8 mouse cellular contexts compared by ENCODE assay signal in the genomic region with DNA sequence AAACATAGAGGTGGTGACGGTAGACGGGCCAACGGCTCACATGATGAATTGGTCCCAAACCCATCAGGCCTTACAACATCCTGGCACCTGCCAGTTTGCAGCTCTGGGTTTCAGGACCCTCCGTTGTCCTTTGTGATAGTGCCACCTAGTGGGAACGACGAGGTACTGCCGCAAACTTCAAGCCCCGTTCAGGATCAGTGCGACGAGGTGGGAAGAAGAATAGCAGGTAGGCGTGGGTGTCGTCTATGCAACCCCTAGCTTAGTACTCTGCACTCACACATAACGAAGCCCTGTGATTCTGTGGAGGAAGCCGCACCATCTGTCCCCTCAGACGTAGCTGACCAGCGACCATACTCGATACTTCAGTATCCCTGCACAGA. TPM values are rescaled to one million over a fixed set of nuclear protein-coding genes. Genes with fewer than 3 reads are reported as not detected.
DNase-seq lines count a peak whose midpoint lies in the region; ATAC-seq lines count a peak whose summit lies in the region.

No protein-coding gene starts in this region.

- DNase-seq in adipocyte (ENCODE audit: low spot score), result peak; percentile 88
- peak; percentile 94 for DNase-seq in embryo, embryonic 10 days (ENCODE audit: low spot score)
- peak; percentile 76 for DNase-seq in gastrocnemius, postnatal 10 days
- peak; percentile 87 for DNase-seq in hindlimb bud, embryonic 11.5 days (ENCODE audit: extremely low spot score, low read depth, low spot score)
- peak; percentile 67 to 77 for DNase-seq in left cerebral cortex, adult 8-10 months (ENCODE audit: low spot score in 2 of 2)
- peak; percentile 86 for DNase-seq in right cerebral cortex, adult 18-20 months
- peak; percentile 26 for DNase-seq in urinary bladder, postnatal 10 days (ENCODE audit: low spot score)

- peak; percentile 67 for ATAC-seq in megakaryocyte, adult 5-6 weeks (ENCODE audit: poor library complexity, severe bottlenecking)

RNA-seq across cellular contexts. Expression of a gene that starts 0.8 kb away (rescaled TPM):
- total RNA-seq in gastrocnemius, postnatal 10 days (2021), result 10 to 100 TPM; 17.9 to 23.7 TPM
- total RNA-seq in left cerebral cortex, adult 8-10 months (2022), result 10 to 100 TPM; 78.4 to 83.7 (median 83.2) TPM
- total RNA-seq in megakaryocyte, adult 5-6 weeks (2015), result 113 and 119 TPM in 2 replicates
- total RNA-seq in megakaryocyte, adult 5-6 weeks (2017), result 133 and 138 TPM in 2 replicates

RNA-seq across cellular contexts. Expression of a gene that starts 8.1 kb away (rescaled TPM):
- total RNA-seq in gastrocnemius, postnatal 10 days (2021), result under 1 TPM; 0.16 to 0.23 TPM
- 10 to 100 TPM; 28.9 to 31.9 (median 30.8) TPM for total RNA-seq in left cerebral cortex, adult 8-10 months (2022)
- 0.21 and 0.91 TPM in 2 replicates for total RNA-seq in megakaryocyte, adult 5-6 weeks (2015)
- 0.49 and 0.51 TPM in 2 replicates for total RNA-seq in megakaryocyte, adult 5-6 weeks (2017)

RNA-seq across cellular contexts. Expression of a gene that starts 57.8 kb away (rescaled TPM):
- 1 to 10 TPM; 6.3 to 8.3 TPM for total RNA-seq in gastrocnemius, postnatal 10 days (2021)
- 100 to 1,000 TPM; 136 to 145 (median 140) TPM for total RNA-seq in left cerebral cortex, adult 8-10 months (2022)
- total RNA-seq in megakaryocyte, adult 5-6 weeks (2015), result 34.9 and 36.0 TPM in 2 replicates
- total RNA-seq in megakaryocyte, adult 5-6 weeks (2017), result 38.5 and 42.2 TPM in 2 replicates

RNA-seq across cellular contexts. Expression of a gene that starts 58.6 kb away (rescaled TPM):
- total RNA-seq in gastrocnemius, postnatal 10 days (2021), result 10 to 100 TPM in 1 of 2 experiments, 1 to 10 TPM in 1; 9.4 to 10.7 TPM
- total RNA-seq in left cerebral cortex, adult 8-10 months (2022), result 1 to 10 TPM; 2.7 to 3.7 (median 3.4) TPM
- not detected in 2 replicates for total RNA-seq in megakaryocyte, adult 5-6 weeks (2015)
- total RNA-seq in megakaryocyte, adult 5-6 weeks (2017), result not detected in 2 replicates

Comparison
In these comparisons a context has a peak if more than half of its experiments do, and no peak if none do; other contexts are left out.
1. Peak in every context shown above with its lines: DNase-seq and ATAC-seq.
2. DNase-seq: peak in every context shown above with its lines; median percentile 94 in embryo, embryonic 10 days; 88 in adipocyte; 87 in hindlimb bud, embryonic 11.5 days; 86 in right cerebral cortex, adult 18-20 months; 76 in gastrocnemius, postnatal 10 days; 72 in left cerebral cortex, adult 8-10 months; 26 in urinary bladder, postnatal 10 days.
3. RNA of a gene that starts 8.1 kb away (total RNA-seq): 28.9 to 31.9 TPM in left cerebral cortex, adult 8-10 months; 0.21 to 0.91 TPM in megakaryocyte, adult 5-6 weeks and 0.16 to 0.23 TPM in gastrocnemius, postnatal 10 days; every median in the first group is over 10 times any median in the second.